Mouse (Mus musculus): ENCODE results near the gene Nr1i2. TPM values are rescaled to one million over a fixed set of nuclear protein-coding genes. Genes with fewer than 3 reads are reported as not detected.

Nr1i2 gene
- polyA plus RNA-seq, 1 experiment: 72.6 TPM

- no peak overlapping the region for H3K27ac ChIP-seq (ENCODE audit: insufficient read depth, low read depth, low read length)
- TF ChIP-seq CTCF (IDR thresholded peaks at IDR 0.05; ENCODE audit: extremely low read depth, insufficient read length, insufficient replicate concordance, low read depth, low read length) (no peak), POLR2A (IDR thresholded peaks at IDR 0.05; ENCODE audit: low read depth, low read length) (no peak)
- H3K36me3 ChIP-seq (ENCODE audit: control insufficient read depth, insufficient read depth, low read length): peaks cover 24% of the 10 kb centered on the region
- no peaks in the 10 kb centered on the region for H3K4me1 ChIP-seq (ENCODE audit: control insufficient read depth, insufficient read depth, insufficient read length, low read length)
- no peaks in the 10 kb centered on the region for H3K27me3 ChIP-seq (ENCODE audit: control insufficient read depth, insufficient read depth, low read length)
- H3K4me3 ChIP-seq (ENCODE audit: low read depth, low read length): no peak overlapping the region
- WGBS: 98% methylated on average over 7 of the region's 7 CpGs
These were observed 89.4 kb downstream of the Nr1i2 start for GRCm38 (mm10) chr16:38205272-38205671.

Other genes starting within 250 kb of the Nr1i2 start
- gene Gsk3b, start 205.8 kb downstream of the Nr1i2 start, polyA plus RNA-seq (2012; rRNA removed): 7.0 and 18.7 TPM in 2 replicates
- gene Maats1, start 47.3 kb upstream of the Nr1i2 start, polyA plus RNA-seq (2012; rRNA removed): 0.05 and 0.16 TPM in 2 replicates
- gene Cox17, start 52.2 kb upstream of the Nr1i2 start, polyA plus RNA-seq (2012; rRNA removed): 31.6 and 76.2 TPM in 2 replicates
- gene Gm21987, start 52.2 kb upstream of the Nr1i2 start, polyA plus RNA-seq (2012; rRNA removed): not detected in 2 replicates
- 6.5 and 7.7 TPM in 2 replicates for gene Popdc2, start 67.4 kb upstream of the Nr1i2 start, polyA plus RNA-seq (2012; rRNA removed)
- gene Pla1a, start 138.3 kb upstream of the Nr1i2 start, polyA plus RNA-seq (2012; rRNA removed): 0.67 and 0.86 TPM in 2 replicates
- gene Adprh, start 157.9 kb upstream of the Nr1i2 start, polyA plus RNA-seq (2012; rRNA removed): 11.8 and 20.2 TPM in 2 replicates
- 0.23 and 0.33 TPM in 2 replicates for gene Cd80, start 160.7 kb upstream of the Nr1i2 start, polyA plus RNA-seq (2012; rRNA removed)
- gene Timmdc1, start 227.8 kb upstream of the Nr1i2 start, polyA plus RNA-seq (2012; rRNA removed): 14.0 and 24.4 TPM in 2 replicates

Measured in small intestine, adult 2 months (tissue).